Mouse (Mus musculus) kidney, embryonic 16.5 days (tissue): ENCODE results near the gene Igf1r. TPM values are rescaled to one million over a fixed set of nuclear protein-coding genes. Genes with fewer than 3 reads are reported as not detected.
A peak's percentile ranks its signal among the peaks of the same experiment; 100 is the strongest.

Experiments
- ATAC-seq: fragments of 200-750 bp; cut with Nextera tagmentation; 2 replicates; pipeline ENCODE4 v1.8.0; 2017; ENCODE audit warnings: moderate TSS enrichment; ENCODE audit not compliant: low FRiP score, low TSS enrichment
- H3K27ac ChIP-seq: fragments of 300-500 bp; sonication (generic); 2 replicates; pipeline ENCODE4 v1.5.1; 2014; ENCODE audit warnings: low read length
- H3K27me3 ChIP-seq: fragments of 300-500 bp; sonication (generic); 2 replicates; pipeline ENCODE4 v1.6.1; 2014; ENCODE audit warnings: low read length, control low read depth, mixed read lengths; ENCODE audit not compliant: insufficient read depth
- H3K36me3 ChIP-seq: fragments of 300-500 bp; sonication (generic); 2 replicates; pipeline ENCODE4 v1.6.1; 2014; ENCODE audit warnings: low read length, control low read depth, mixed read lengths; ENCODE audit not compliant: insufficient read depth
- H3K4me1 ChIP-seq: fragments of 300-500 bp; sonication (generic); 2 replicates; pipeline ENCODE4 v1.6.1; 2014; ENCODE audit warnings: low read length, control low read depth, mixed read lengths; ENCODE audit not compliant: insufficient read depth
- H3K4me2 ChIP-seq: fragments of 300-500 bp; sonication (generic); replicated peaks from 2 replicates; pipeline ENCODE4 v1.6.1; 2014; ENCODE audit warnings: low read depth, low read length
- H3K4me3 ChIP-seq: fragments of 300-500 bp; sonication (generic); 2 replicates; pipeline ENCODE4 v1.5.1; 2014; ENCODE audit warnings: mild to moderate bottlenecking, low read length
- H3K9ac ChIP-seq: fragments of 300-500 bp; sonication (generic); replicated peaks from 2 replicates; pipeline ENCODE4 v1.6.1; 2014; ENCODE audit warnings: low read length
- H3K9me3 ChIP-seq: fragments of 300-500 bp; sonication (generic); 2 replicates; pipeline ENCODE4 v1.6.1; 2016; ENCODE audit warnings: low read length, control low read depth
- WGBS: fragments of 180-500 bp; shearing (Covaris S2); extraction: QIAGEN DNeasy Blood & Tissue Kit; methylation state at CpG from one replicate; pipeline ENCODE4 v1.1.7; 2014; 5-methylcytosine and 5-hydroxymethylcytosine counted together
- polyA plus RNA-seq: library from polyadenylated mRNA; unstranded; fragments of >200 nt; fragmentation: Nextera tagmentation; extraction: Ambion mirVana; gene quantifications from 2 replicates; pipeline ENCODE4 v1.2.1, GENCODE M21; 2015

Igf1r gene
- polyA plus RNA-seq, 1 experiment from 2014 or later: 22.3 TPM

DNA sequence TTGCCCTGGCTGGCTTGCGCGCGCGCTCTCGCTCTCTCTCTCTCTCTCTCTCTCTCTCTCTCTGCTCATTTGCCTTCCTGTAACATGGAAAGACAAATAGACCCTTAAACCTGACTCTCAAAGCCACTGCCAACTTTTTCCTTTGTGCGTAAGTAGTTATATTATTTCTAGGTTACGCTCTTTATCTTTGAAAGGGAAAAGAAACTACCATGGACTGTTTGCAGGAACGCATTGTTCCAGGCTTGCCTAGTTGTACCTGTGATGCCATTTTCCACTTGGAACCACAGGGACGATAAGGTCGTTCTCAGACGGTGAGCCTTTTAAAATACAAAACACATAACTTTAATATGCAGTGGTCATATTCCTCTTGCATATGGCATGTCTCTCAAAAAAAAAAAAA is 122.1 kb downstream of the Igf1r start:
- Histone ChIP-seq H3K9me3 (no peaks in the 10 kb centered on the region), H3K4me3 (no peak overlapping the region), H3K9ac (no peak overlapping the region), H3K27me3 (no peaks in the 10 kb centered on the region), H3K4me2 (no peak overlapping the region), H3K27ac (no peak overlapping the region), H3K4me1 (peaks cover 43% of the 10 kb centered on the region), H3K36me3 (no peaks in the 10 kb centered on the region)
- no peak for ATAC-seq
- WGBS: 92% methylated on average over 11 of the region's 11 CpGs

DNA sequence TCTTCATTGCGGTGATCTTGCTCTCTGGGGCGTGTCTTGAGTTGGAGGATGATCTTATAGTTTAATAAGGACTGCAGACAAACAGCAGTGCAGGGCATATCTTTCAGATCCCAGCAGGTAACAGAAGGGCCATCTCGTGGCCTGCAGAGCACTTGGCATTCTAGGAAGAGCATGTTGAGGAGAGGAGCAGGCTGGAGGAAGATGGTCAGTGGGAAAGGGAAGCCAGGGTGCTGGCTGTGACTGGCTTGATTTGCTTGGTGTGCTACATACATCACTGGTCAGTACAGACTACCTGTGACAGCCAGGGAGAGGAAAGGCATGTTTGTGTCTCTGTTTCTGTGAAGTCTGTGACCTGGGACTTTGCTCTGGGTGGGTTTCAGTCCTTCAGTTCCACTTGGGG is 122.8 kb downstream of the Igf1r start:
- Histone ChIP-seq H3K4me1 (peaks cover 42% of the 10 kb centered on the region), H3K9ac (no peak overlapping the region), H3K9me3 (no peaks in the 10 kb centered on the region), H3K27me3 (no peaks in the 10 kb centered on the region), H3K4me2 (no peak overlapping the region), H3K36me3 (no peaks in the 10 kb centered on the region), H3K27ac (no peak overlapping the region), H3K4me3 (no peak overlapping the region)
- no peak for ATAC-seq
- WGBS: 69% methylated on average over 3 of the region's 3 CpGs

DNA sequence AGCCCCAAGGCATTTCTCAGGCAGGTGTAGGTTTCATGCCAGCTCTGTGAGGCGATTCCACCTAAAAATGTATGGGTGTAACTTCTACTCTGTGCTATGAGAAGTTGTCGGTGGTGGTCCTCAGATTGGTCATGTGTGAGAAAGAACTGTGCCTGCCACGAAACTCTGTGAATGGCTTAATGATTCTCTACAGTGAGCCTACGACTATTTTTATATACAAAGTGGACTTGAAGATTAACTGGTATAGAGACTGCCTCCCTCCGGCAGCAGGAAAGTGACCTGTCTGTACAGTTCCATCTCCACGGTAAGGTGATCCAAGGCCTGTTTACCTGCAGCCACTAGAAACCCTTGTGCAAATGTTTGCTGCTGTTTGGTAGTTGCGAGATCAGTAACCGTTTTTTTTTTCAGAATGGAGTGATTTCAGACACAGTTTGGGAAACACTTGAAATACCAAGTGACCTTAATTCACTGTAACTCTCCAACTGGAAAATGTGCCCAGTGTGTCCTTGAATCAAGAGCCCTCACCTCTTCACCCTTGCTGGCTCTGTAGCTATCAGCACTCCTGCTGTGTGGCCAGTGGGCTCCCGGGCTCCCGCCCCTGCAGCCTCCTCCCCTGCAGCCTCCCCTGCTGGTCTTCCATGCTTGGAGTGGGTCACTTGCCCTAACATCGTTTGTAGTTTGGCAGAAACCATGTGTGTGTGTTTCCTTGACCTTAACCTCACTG is 127.7 kb downstream of the Igf1r start:
- peak; percentile 62 for ATAC-seq
- H3K27ac ChIP-seq: peak overlapping the region; percentile 80
- peaks cover 48% of the 10 kb centered on the region for H3K4me1 ChIP-seq
- H3K9me3 ChIP-seq: no peaks in the 10 kb centered on the region
- no peak overlapping the region for H3K4me3 ChIP-seq
- no peak overlapping the region for H3K9ac ChIP-seq
- no peaks in the 10 kb centered on the region for H3K27me3 ChIP-seq
- 37% methylated on average over 11 of the region's 11 CpGs for WGBS
- H3K4me2 ChIP-seq: no peak overlapping the region
- H3K36me3 ChIP-seq: no peaks in the 10 kb centered on the region

DNA sequence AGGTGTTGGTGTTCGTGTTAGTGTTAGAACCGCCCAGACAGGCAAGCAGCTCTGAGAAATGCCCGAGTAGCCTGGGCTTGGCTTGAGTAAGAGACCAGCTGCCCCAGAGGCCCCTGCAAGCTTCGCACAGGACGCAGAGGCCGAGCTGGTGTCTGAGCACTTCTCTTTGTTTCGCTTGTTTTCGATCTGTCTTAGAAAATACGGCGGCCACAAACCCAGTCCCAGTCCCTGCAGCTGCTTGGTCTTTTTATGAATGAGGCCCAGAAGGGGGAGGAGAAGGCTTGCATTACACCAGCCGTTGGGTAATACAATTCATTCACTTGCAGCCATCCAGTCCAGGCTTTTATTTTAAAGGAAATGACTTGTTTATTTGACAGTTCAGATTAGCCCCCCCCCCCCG is 132.7 kb downstream of the Igf1r start:
- H3K4me3 ChIP-seq: no peak overlapping the region
- peak overlapping the region; percentile 89 for H3K27ac ChIP-seq
- H3K4me2 ChIP-seq: peak overlapping the region; percentile 43
- H3K27me3 ChIP-seq: no peaks in the 10 kb centered on the region
- ATAC-seq: peak; percentile 81
- H3K36me3 ChIP-seq: no peaks in the 10 kb centered on the region
- H3K9ac ChIP-seq: peak overlapping the region; percentile 53; the same call in 1 of the 2 replicates
- peaks cover 59% of the 10 kb centered on the region for H3K4me1 ChIP-seq
- H3K9me3 ChIP-seq: no peaks in the 10 kb centered on the region
- WGBS: 2% methylated on average over 12 of the region's 12 CpGs

DNA sequence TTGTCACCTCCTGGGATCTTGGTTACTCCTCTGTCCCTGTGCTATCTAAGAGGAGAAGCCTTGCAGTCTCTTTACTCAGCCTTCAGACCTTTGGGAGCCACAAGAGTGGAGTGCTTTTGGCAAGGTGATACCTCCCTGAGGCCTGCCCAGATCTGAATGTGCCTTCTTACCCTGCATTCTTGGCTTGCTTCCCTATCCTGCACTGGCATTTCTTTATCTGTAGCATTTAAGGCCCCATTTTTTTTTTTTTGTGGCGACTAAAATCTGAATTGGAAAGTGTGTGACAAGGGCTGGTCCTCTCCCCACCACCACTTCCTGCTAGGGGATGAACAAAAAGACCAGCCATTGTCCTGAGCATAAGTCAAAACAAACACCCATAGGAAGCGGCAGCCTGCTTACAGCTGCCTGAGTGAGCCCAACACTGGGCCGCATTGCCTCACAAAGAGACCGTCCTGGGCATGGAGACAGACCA is 133.3 kb downstream of the Igf1r start:
- H3K4me1 ChIP-seq: peaks cover 54% of the 10 kb centered on the region
- peak; percentile 37; the same call in 1 of the 2 replicates for ATAC-seq
- H3K27me3 ChIP-seq: no peaks in the 10 kb centered on the region
- no peaks in the 10 kb centered on the region for H3K36me3 ChIP-seq
- 55% methylated on average over 4 of the region's 4 CpGs for WGBS
- no peak overlapping the region for H3K9ac ChIP-seq
- H3K4me3 ChIP-seq: no peak overlapping the region
- H3K4me2 ChIP-seq: peak overlapping the region; percentile 43; the same call in 1 of the 2 replicates
- H3K9me3 ChIP-seq: no peaks in the 10 kb centered on the region
- H3K27ac ChIP-seq: peak overlapping the region; percentile 89

DNA sequence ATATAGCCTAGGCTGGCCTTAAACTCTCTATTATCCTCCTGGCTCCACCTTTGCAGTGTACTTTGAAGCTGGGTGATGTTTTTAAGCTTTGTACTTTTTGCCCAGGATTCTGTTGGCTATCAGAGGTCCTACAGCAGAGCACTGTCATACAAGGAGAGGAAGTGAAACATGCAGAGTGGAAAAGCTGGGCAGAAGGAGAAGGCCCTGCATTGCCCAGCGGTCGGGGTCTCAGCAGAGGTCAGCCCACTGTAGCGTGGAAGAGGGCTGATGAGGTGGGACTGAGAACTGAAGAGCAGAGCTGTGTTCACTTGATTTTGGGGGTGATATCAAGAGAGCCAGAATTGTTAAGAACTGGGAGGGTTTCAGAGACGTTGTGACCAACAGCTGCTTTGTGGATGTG is 134.9 kb downstream of the Igf1r start:
- Histone ChIP-seq H3K27me3 (no peaks in the 10 kb centered on the region), H3K4me3 (no peak overlapping the region), H3K9ac (0 out of 2 replicates have a peak overlapping the region, but pooled peaks have one; percentile 37), H3K4me2 (no peak overlapping the region), H3K27ac (no peak overlapping the region), H3K4me1 (peaks cover 43% of the 10 kb centered on the region), H3K9me3 (no peaks in the 10 kb centered on the region), H3K36me3 (no peaks in the 10 kb centered on the region)
- 35% methylated on average over 4 of the region's 4 CpGs for WGBS
- ATAC-seq: no peak

DNA sequence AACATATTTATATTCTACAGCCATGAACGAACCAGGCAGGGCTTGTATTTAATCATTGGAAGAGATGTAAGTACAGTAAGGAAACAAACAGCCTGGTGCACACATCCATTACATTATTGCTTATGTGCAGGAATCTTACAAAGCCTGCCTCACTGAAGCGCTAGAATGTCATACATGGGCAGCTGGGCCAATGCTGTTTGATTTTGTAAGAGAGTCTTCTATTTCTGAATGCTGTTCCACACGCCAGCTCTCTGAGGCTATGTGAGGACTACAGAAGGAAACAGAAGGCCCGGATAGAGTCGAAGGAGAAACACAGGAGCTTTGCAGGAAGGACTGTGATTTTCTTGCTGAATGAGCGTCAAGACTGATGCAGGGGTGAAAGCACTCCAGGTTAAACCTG is 136.2 kb downstream of the Igf1r start:
- no peak overlapping the region for H3K4me2 ChIP-seq
- H3K27ac ChIP-seq: no peak overlapping the region
- no peak for ATAC-seq
- H3K27me3 ChIP-seq: no peaks in the 10 kb centered on the region
- H3K4me3 ChIP-seq: no peak overlapping the region
- no peak overlapping the region for H3K9ac ChIP-seq
- H3K36me3 ChIP-seq: 0 out of 2 replicates have a peak, but pooled peaks cover 2% of the 10 kb centered on the region
- WGBS: 84% methylated on average over 6 of the region's 6 CpGs
- H3K9me3 ChIP-seq: no peaks in the 10 kb centered on the region
- H3K4me1 ChIP-seq: peaks cover 37% of the 10 kb centered on the region

DNA sequence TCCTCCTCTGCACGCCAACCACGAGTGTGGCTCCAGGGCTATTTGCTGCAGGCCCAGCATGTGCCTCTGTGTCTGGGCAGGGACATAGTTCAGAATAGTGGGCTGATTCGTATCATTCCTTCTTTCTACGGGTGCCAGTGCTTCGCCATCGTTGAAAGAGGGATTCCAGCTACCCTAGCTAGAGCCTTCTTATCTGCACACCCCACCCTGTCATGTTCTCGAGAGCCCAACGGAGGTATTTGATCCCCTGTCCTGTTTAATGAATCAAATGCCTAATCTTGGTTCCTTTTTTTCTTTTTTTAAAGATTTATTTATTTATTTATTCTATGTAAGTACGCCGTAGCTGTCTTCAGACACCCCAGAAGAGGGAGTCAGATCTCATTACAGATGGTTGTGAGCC is 137.1 kb downstream of the Igf1r start:
- Histone ChIP-seq H3K36me3 (0 out of 2 replicates have a peak, but pooled peaks cover 2% of the 10 kb centered on the region), H3K4me1 (peaks cover 28% of the 10 kb centered on the region), H3K4me2 (no peak overlapping the region), H3K9me3 (no peaks in the 10 kb centered on the region), H3K9ac (no peak overlapping the region), H3K4me3 (no peak overlapping the region), H3K27ac (no peak overlapping the region), H3K27me3 (no peaks in the 10 kb centered on the region)
- ATAC-seq: no peak
- 85% methylated on average over 10 of the region's 10 CpGs for WGBS

DNA sequence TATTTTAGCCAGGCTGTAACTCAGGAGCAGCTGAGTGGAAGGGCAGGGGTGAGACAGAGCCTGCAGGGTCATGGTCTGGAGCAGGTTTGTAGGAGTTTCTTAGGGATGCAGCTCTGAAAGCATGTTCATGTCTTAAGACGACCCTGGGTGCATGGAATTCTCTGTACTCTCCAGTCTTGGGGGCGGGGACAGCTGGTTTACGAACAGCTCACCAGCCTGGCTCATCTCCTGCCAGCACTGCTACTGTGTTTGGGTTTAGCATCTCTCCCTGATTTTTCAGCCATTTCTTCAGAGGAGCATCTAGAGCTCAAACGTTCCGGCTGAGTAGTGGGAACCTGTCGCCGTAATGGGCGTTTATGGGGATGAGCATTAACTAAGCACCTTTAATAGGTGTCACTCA is 137.9 kb downstream of the Igf1r start:
- H3K27ac ChIP-seq: no peak overlapping the region
- H3K4me3 ChIP-seq: no peak overlapping the region
- H3K9me3 ChIP-seq: no peaks in the 10 kb centered on the region
- ATAC-seq: no peak
- H3K9ac ChIP-seq: no peak overlapping the region
- no peaks in the 10 kb centered on the region for H3K27me3 ChIP-seq
- peaks cover 23% of the 10 kb centered on the region for H3K4me1 ChIP-seq
- no peak overlapping the region for H3K4me2 ChIP-seq
- WGBS: 82% methylated on average over 8 of the region's 8 CpGs
- 0 out of 2 replicates have a peak, but pooled peaks cover 2% of the 10 kb centered on the region for H3K36me3 ChIP-seq

DNA sequence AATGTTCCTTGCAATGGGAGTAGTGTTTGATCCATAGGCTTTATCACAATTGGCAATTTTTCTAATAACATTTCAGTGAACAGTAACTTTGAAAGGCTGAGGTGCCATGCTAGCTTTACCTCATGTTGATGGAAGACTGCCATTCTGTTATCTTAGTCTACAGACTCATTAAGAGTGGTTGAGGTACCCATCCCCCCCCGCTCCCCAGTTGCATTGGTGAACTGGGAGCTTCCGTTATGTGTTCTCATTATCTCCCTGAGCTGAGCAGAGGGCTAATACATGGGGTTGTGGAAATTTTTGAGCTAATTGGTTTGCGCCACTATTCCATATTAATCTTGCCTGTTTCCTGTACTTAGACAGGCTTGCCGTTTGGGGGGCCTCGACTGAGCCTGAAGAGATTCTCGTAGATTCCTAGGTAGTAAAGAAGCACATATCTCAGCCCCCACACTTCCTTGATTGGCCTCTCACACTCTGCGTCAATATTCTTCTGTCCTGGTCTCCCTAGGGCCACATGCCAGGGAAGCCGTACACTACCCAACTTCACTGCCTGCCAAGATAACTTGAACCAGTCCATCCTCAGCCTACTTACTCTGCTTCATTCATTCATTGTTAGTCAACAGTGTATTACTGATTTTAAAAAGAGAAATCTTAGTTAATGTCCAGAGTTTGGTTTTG is 139.8 kb downstream of the Igf1r start:
- H3K9me3 ChIP-seq: no peaks in the 10 kb centered on the region
- no peak overlapping the region for H3K4me2 ChIP-seq
- WGBS: 72% methylated on average over 8 of the region's 8 CpGs
- H3K4me3 ChIP-seq: no peak overlapping the region
- ATAC-seq: no peak
- no peak overlapping the region for H3K27ac ChIP-seq
- peaks cover 22% of the 10 kb centered on the region for H3K4me1 ChIP-seq
- no peaks in the 10 kb centered on the region for H3K27me3 ChIP-seq
- no peak overlapping the region for H3K9ac ChIP-seq
- H3K36me3 ChIP-seq: 0 out of 2 replicates have a peak, but pooled peaks cover 2% of the 10 kb centered on the region
